Mouse (Mus musculus): ENCODE measurements around the gene Arhgap17.

GRCm38 (mm10) chr7:123240064-123240463 is 129.7 kb downstream of the Arhgap17 start:
- TF ChIP-seq POLR2A (IDR thresholded peaks at IDR 0.05; ENCODE audit: borderline replicate concordance, control insufficient read depth, low read depth, low read length), result no peak
- no peak for TF ChIP-seq CTCF (IDR thresholded peaks at IDR 0.05; ENCODE audit: control insufficient read depth, insufficient read depth, low read length)
